Mouse (Mus musculus): ENCODE results near the gene Dvl1.

Dvl1 gene

GRCm38 (mm10) chr4:155886330-155886729, 39.1 kb downstream of the Dvl1 start:
- DNase-seq = no peak

- no peak for DNase-seq
Measured at GRCm38 (mm10) chr4:155887674-155888073, 40.5 kb downstream of the Dvl1 start.

GRCm38 (mm10) chr4:155888181-155888580, 41.0 kb downstream of the Dvl1 start:
- DNase-seq = no peak

- DNase-seq = no peak
Measured at GRCm38 (mm10) chr4:155889316-155889715, 42.1 kb downstream of the Dvl1 start.

GRCm38 (mm10) chr4:155891011-155891471, 43.8 kb downstream of the Dvl1 start:
- DNase-seq = no peak

- DNase-seq = peak; percentile 99
Measured at GRCm38 (mm10) chr4:155891551-155892001, 44.4 kb downstream of the Dvl1 start, which contains the start of the genes Pusl1 and Acap3. Gene Pusl1 (minus strand): TSS chr4:155891781. Gene Acap3 (plus strand): TSS chr4:155891822.

GRCm38 (mm10) chr4:155892017-155892416, 44.8 kb downstream of the Dvl1 start:
- peak; percentile 89 for DNase-seq

GRCm38 (mm10) chr4:155892438-155893211, 45.4 kb downstream of the Dvl1 start:
- peak; percentile 48 for DNase-seq

GRCm38 (mm10) chr4:155893212-155893690, 46.0 kb downstream of the Dvl1 start:
- no peak for DNase-seq

GRCm38 (mm10) chr4:155894311-155894881, 47.2 kb downstream of the Dvl1 start:
- no peak for DNase-seq

GRCm38 (mm10) chr4:155895216-155895615, 48.0 kb downstream of the Dvl1 start:
- DNase-seq = peak; percentile 69

- DNase-seq = no peak
Measured at GRCm38 (mm10) chr4:155895826-155896225, 48.6 kb downstream of the Dvl1 start.

GRCm38 (mm10) chr4:155896461-155896860, 49.3 kb downstream of the Dvl1 start:
- DNase-seq = no peak

GRCm38 (mm10) chr4:155898318-155898717, 51.1 kb downstream of the Dvl1 start:
- DNase-seq = no peak

GRCm38 (mm10) chr4:155899355-155899754, 52.2 kb downstream of the Dvl1 start:
- no peak for DNase-seq

- DNase-seq = peak; percentile 38
Measured at GRCm38 (mm10) chr4:155901205-155901604, 54.0 kb downstream of the Dvl1 start.

GRCm38 (mm10) chr4:155903246-155903645, 56.0 kb downstream of the Dvl1 start:
- no peak for DNase-seq

GRCm38 (mm10) chr4:155904318-155905102, 57.3 kb downstream of the Dvl1 start:
- peak; percentile 63 for DNase-seq

- peak; percentile 3 for DNase-seq
Measured at GRCm38 (mm10) chr4:155905634-155906033, 58.4 kb downstream of the Dvl1 start.

GRCm38 (mm10) chr4:155906125-155906524, 58.9 kb downstream of the Dvl1 start:
- peak; percentile 3 for DNase-seq

- peak; percentile 6 for DNase-seq
Measured at GRCm38 (mm10) chr4:155907003-155907402, 59.8 kb downstream of the Dvl1 start.

GRCm38 (mm10) chr4:155908281-155908680, 61.1 kb downstream of the Dvl1 start:
- DNase-seq = peak; percentile 19

- DNase-seq = peak; percentile 2
Measured at GRCm38 (mm10) chr4:155908751-155909150, 61.5 kb downstream of the Dvl1 start.

All from right cerebral cortex, postnatal 4 days (tissue).